Mouse (Mus musculus) heart, adult 2 months (tissue): ENCODE results near the gene Ipo11.

Experiments used
- EP300 ChIP-seq: fragments of 200-500 bp; IDR thresholded peaks from 2 replicates; pipeline ENCODE4 v1.6.1; 2011; ENCODE audit warnings: low read depth, low read length, control low read depth; ENCODE audit not compliant: insufficient read depth
- POLR2A ChIP-seq: fragments of 200-500 bp; IDR thresholded peaks from 2 replicates; pipeline ENCODE4 v1.6.1; 2011; ENCODE audit warnings: mild to moderate bottlenecking, low read depth, low read length, control low read depth; ENCODE audit not compliant: insufficient read depth

DNA sequence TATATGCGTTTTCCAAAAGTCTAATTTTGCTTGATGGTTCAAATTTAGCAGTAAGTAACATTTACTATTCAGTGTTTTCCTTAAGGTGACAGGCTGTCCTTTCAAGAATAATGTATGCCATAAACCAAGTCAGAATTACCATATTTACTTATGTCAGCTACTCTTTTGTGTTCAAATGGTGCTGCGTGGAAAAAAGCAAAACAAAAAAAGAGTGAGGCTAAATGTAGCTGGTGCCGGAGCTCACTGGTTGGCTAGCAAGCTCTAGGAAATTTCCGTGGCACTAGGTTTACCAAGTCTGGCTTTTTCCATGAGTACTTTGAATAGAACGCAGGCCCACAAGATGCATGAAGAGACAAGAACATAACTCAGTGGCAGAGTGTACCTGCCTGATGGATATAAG, 131.6 kb downstream of the Ipo11 start:
- TF ChIP-seq EP300 (no peak), POLR2A (no peak)
